Mouse (Mus musculus) fibroblast of lung, adult 2 months (primary cell): ENCODE data around the gene Smyd3.
A peak's percentile ranks its signal among the peaks of the same experiment; 100 is the strongest.
"Not testable (repeated sequence)": the region's sequence is repeated elsewhere in the genome, so short reads cannot be mapped to it uniquely, and the experiment has no call there.

Source experiments
- DNase-seq: peaks from one replicate; pipeline ENCODE4 v3.0.0-alpha.2; 2011; ENCODE audit warnings: low read depth

Gene Smyd3

GRCm38 (mm10) chr1:179169161-179169560 lies 348.7 kb downstream of the Smyd3 start:
- DNase-seq, result no peak

GRCm38 (mm10) chr1:179164219-179164618 lies 353.6 kb downstream of the Smyd3 start:
- DNase-seq, result not testable (repeated sequence)

GRCm38 (mm10) chr1:179162752-179163151 lies 355.1 kb downstream of the Smyd3 start:
- DNase-seq, result not testable (repeated sequence)

- no peak for DNase-seq
Observed at GRCm38 (mm10) chr1:179161947-179162346, 355.9 kb downstream of the Smyd3 start.

GRCm38 (mm10) chr1:179160697-179161096 lies 357.1 kb downstream of the Smyd3 start:
- no peak for DNase-seq

- DNase-seq, result no peak
Observed at GRCm38 (mm10) chr1:179152376-179152775, 365.5 kb downstream of the Smyd3 start.

- DNase-seq, result no peak
Observed at GRCm38 (mm10) chr1:179151275-179151674, 366.6 kb downstream of the Smyd3 start.

GRCm38 (mm10) chr1:179149468-179150140 lies 368.2 kb downstream of the Smyd3 start:
- no peak for DNase-seq

GRCm38 (mm10) chr1:179146730-179147167 lies 371.1 kb downstream of the Smyd3 start:
- no peak for DNase-seq

- no peak for DNase-seq
Observed at GRCm38 (mm10) chr1:179143154-179143832, 374.5 kb downstream of the Smyd3 start.

GRCm38 (mm10) chr1:179142177-179142576 lies 375.7 kb downstream of the Smyd3 start:
- DNase-seq, result peak; percentile 66

- peak; percentile 50 for DNase-seq
Observed at GRCm38 (mm10) chr1:179141071-179141650, 376.7 kb downstream of the Smyd3 start.

GRCm38 (mm10) chr1:179137145-179137477 lies 380.7 kb downstream of the Smyd3 start:
- no peak for DNase-seq

- peak; percentile 63 for DNase-seq
Observed at GRCm38 (mm10) chr1:179136461-179137144, 381.2 kb downstream of the Smyd3 start.

- no peak for DNase-seq
Observed at GRCm38 (mm10) chr1:179129995-179130394, 387.8 kb downstream of the Smyd3 start.

- DNase-seq, result no peak
Observed at GRCm38 (mm10) chr1:179126287-179126686, 391.6 kb downstream of the Smyd3 start.

GRCm38 (mm10) chr1:179122476-179123229 lies 395.2 kb downstream of the Smyd3 start:
- no peak for DNase-seq

- no peak for DNase-seq
Observed at GRCm38 (mm10) chr1:179120217-179120966, 397.4 kb downstream of the Smyd3 start.

GRCm38 (mm10) chr1:179118673-179119072 lies 399.2 kb downstream of the Smyd3 start:
- DNase-seq, result no peak

- DNase-seq, result no peak
Observed at GRCm38 (mm10) chr1:179116729-179117663, 400.8 kb downstream of the Smyd3 start.
